Mouse (Mus musculus) thymus, adult 2 months (tissue): ENCODE results near the gene Ylpm1.

Experiments
- CTCF ChIP-seq: fragments of 200-500 bp; IDR thresholded peaks from 2 replicates; pipeline ENCODE4 v1.5.1; 2012; ENCODE audit warnings: mild to moderate bottlenecking, control low read depth, low read length, moderate library complexity, borderline replicate concordance; ENCODE audit not compliant: control insufficient read depth, poor library complexity, insufficient read depth; ENCODE audit errors: extremely low read depth
- POLR2A ChIP-seq: fragments of 200-500 bp; IDR thresholded peaks from 2 replicates; pipeline ENCODE4 v1.6.1; 2012; ENCODE audit warnings: mild to moderate bottlenecking, low read length, control low read depth, moderate library complexity; ENCODE audit not compliant: control insufficient read depth, poor library complexity, insufficient read depth; ENCODE audit errors: extremely low read depth

DNA sequence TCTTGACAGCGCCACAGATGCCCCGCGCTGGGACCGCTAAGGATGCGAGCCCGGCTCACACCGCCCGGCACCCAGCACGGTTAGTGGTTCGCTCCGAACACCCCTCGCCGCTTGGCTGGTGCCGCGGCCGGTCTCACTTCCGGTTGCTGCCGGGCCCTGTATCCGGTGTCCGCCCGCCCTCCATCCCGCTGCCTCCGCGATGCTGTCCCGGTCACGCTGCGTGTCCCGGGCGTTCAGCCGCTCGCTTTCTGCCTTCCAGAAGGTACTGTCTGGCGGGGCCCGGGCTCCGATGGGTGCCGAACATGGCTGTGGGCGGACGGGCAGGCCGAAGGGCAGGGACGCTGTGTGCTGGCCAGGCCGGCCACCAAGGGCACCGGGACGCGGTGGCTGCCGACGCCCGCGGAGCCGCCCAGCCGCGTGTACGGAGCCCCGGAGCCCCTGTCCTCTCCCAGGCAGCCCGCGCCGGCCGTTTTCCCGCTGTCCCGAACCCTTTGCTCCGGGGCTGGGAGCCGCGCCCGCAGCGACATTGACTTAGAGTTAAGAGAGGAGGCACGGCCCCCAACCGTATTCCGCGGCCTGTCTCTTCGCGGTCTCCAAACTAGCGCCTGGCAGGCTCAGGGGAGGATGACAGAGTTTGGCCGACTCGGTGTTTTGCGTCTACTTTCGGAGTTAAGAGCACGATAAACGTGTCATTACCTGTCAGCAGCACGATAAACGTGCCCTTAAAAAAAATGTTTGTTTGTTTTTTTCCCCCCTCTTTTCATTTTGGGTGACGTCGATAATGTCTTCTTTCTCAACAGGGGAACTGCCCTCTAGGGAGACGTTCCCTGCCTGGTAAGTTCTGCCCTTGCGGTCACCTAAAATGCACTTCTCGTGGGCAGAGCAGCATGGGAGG is 114.8 kb downstream of the Ylpm1 start, which contains the start of the genes Prox2 and Dlst:
- TF ChIP-seq CTCF (peak; percentile 39; the same call in 1 of the 2 replicates), POLR2A (peak; percentile 53; the same call in 1 of the 2 replicates)
